Mouse (Mus musculus) olfactory bulb, adult 2 months (tissue): ENCODE data around the gene Bsnd.

Experiments used
- CTCF ChIP-seq: fragments of 200-500 bp; IDR thresholded peaks from 2 replicates; pipeline ENCODE4 v1.5.1; 2012; ENCODE audit warnings: low read depth, mild to moderate bottlenecking, low read length, moderate library complexity; ENCODE audit not compliant: insufficient read depth
- POLR2A ChIP-seq: fragments of 200-500 bp; IDR thresholded peaks from 2 replicates; pipeline ENCODE4 v1.6.1; 2012; ENCODE audit warnings: mild to moderate bottlenecking, low read depth, low read length, moderate library complexity; ENCODE audit not compliant: insufficient read depth

DNA sequence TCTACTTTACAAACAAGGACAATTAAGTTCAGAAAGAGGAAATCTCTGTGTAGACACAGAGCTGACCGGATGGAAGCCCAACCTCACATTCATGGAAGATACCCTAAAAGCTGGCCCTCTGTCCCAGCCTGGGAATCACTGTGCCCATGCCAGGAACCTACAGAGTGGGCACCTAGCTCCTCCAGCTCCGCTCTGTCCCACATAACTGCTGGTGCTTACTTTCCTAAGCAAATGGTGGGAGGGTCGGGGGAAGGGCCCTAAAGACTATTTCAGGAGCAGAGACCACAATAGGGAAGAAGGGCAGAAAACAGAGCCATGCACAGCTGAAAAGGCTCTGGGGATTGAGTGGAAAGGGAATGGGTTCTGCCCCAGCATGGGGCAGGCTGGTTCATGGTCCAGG lies 11.5 kb downstream of the Bsnd start:
- TF ChIP-seq CTCF (no peak), POLR2A (no peak)
